In the genomic region with DNA sequence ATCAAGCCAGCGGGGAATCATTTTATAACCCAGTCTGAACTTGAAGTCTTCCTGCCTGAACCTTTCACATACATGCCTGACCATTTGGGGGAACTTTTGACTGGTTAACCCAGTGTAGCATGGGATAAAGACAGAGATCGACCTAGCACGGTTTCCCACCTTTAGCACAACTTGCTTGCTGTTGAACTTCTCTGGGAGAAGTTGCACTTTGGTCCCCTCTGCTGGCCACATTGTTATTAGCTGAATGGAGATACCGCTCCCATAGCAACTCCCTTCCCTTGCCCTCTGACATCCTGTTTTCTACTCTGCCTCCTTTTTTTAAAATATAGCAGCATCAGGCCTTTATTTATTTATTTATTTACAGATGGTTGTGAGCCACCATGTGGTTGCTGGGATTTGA, we compare ENCODE assay signal across 8 mouse cellular contexts. TPM values are rescaled to one million over a fixed set of nuclear protein-coding genes. Genes with fewer than 3 reads are reported as not detected.
DNase-seq lines count a peak whose midpoint lies in the region; ATAC-seq and TF ChIP-seq lines count a peak whose summit lies in the region.

No protein-coding gene starts in this region.

- TF ChIP-seq EP300 in heart, postnatal 0 days (IDR thresholded peaks at IDR 0.05; ENCODE audit: low read depth) = no peak

- 0 out of 2 replicates have a peak, but pooled peaks have one; percentile 30 for TF ChIP-seq CTCF in G1E (IDR thresholded peaks at IDR 0.05; ENCODE audit: low read depth, low read length)
- TF ChIP-seq CTCF in heart, postnatal 0 days (IDR thresholded peaks at IDR 0.05; ENCODE audit: low read depth) = peak; percentile 75

- no peak overlapping the region for H3K4me2 ChIP-seq in hindbrain, embryonic 16.5 days (ENCODE audit: low read length)
- H3K4me2 ChIP-seq in heart, postnatal 0 days (ENCODE audit: low read depth, low read length) = no peak overlapping the region

- no peaks in the 10 kb centered on the region for H3K36me3 ChIP-seq in hindbrain, embryonic 10.5 days
- H3K36me3 ChIP-seq in hindbrain, embryonic 16.5 days (ENCODE audit: control insufficient read depth, insufficient read depth, low read length) = no peaks in the 10 kb centered on the region
- no peaks in the 10 kb centered on the region for H3K36me3 ChIP-seq in G1E (replicated peaks)
- no peaks in the 10 kb centered on the region for H3K36me3 ChIP-seq in heart, postnatal 0 days (replicated peaks; ENCODE audit: control insufficient read depth, insufficient read depth, low read length)

- H3K9ac ChIP-seq in hindbrain, embryonic 16.5 days (ENCODE audit: low read depth, low read length) = no peak overlapping the region
- no peak overlapping the region for H3K9ac ChIP-seq in heart, postnatal 0 days (replicated peaks; ENCODE audit: low read depth, low read length)

- H3K9me3 ChIP-seq in hindbrain, embryonic 10.5 days = no peaks in the 10 kb centered on the region
- H3K9me3 ChIP-seq in hindbrain, embryonic 16.5 days (ENCODE audit: control insufficient read depth, low read length) = no peaks in the 10 kb centered on the region
- no peaks in the 10 kb centered on the region for H3K9me3 ChIP-seq in G1E (replicated peaks)
- no peaks in the 10 kb centered on the region for H3K9me3 ChIP-seq in heart, postnatal 0 days (replicated peaks; ENCODE audit: control insufficient read depth, low read length)

- H3K27me3 ChIP-seq in hindbrain, embryonic 10.5 days (ENCODE audit: insufficient read depth, poor library complexity, severe bottlenecking) = peaks cover 30% of the 10 kb centered on the region
- peaks cover 4% of the 10 kb centered on the region; the same call in 1 of the 2 replicates for H3K27me3 ChIP-seq in hindbrain, embryonic 16.5 days (replicated peaks; ENCODE audit: control insufficient read depth, insufficient read depth, low read length)
- H3K27me3 ChIP-seq in G1E (ENCODE audit: insufficient read depth, low read length) = peaks cover 50% of the 10 kb centered on the region
- peaks cover 10% of the 10 kb centered on the region; the same call in 1 of the 2 replicates for H3K27me3 ChIP-seq in heart, postnatal 0 days (ENCODE audit: control insufficient read depth, insufficient read depth, low read length)

- no peak for ATAC-seq in hindbrain, embryonic 16.5 days
- no peak for ATAC-seq in G1E (ENCODE audit: extremely low read depth, insufficient number of reproducible peaks, low FRiP score, poor library complexity, severe bottlenecking)
- ATAC-seq in heart, postnatal 0 days (ENCODE audit: insufficient read depth, low read depth) = no peak; the same call in 1 of the 2 replicates

- H3K4me3 ChIP-seq in hindbrain, embryonic 10.5 days = no peak overlapping the region
- no peak overlapping the region for H3K4me3 ChIP-seq in hindbrain, embryonic 16.5 days (ENCODE audit: low read length)
- H3K4me3 ChIP-seq in G1E (ENCODE audit: low read depth, low read length) = no peak overlapping the region
- no peak overlapping the region for H3K4me3 ChIP-seq in heart, postnatal 0 days (ENCODE audit: low read depth, low read length)

- H3K4me1 ChIP-seq in hindbrain, embryonic 10.5 days (replicated peaks) = peaks cover 14% of the 10 kb centered on the region
- peaks cover 3% of the 10 kb centered on the region for H3K4me1 ChIP-seq in hindbrain, embryonic 16.5 days (ENCODE audit: control insufficient read depth, insufficient read depth, low read depth, low read length)
- peaks cover 13% of the 10 kb centered on the region for H3K4me1 ChIP-seq in G1E (ENCODE audit: insufficient read depth, low read depth, low read length)
- H3K4me1 ChIP-seq in heart, postnatal 0 days (ENCODE audit: control insufficient read depth, insufficient read depth) = no peaks in the 10 kb centered on the region

- H3K27ac ChIP-seq in hindbrain, embryonic 10.5 days = no peak overlapping the region
- no peak overlapping the region for H3K27ac ChIP-seq in hindbrain, embryonic 16.5 days (ENCODE audit: low read depth, low read length)
- H3K27ac ChIP-seq in heart, postnatal 0 days (ENCODE audit: low read depth) = no peak overlapping the region

- DNase-seq in hindbrain, embryonic 10.5 days (ENCODE audit: low spot score) = peak; percentile 55
- peak; percentile 60 for DNase-seq in G1E (ENCODE audit: low spot score)
- DNase-seq in cerebellum, postnatal 4 days (ENCODE audit: low spot score in 2 of 2) = peak; percentile 36 to 58
- peak; percentile 55 for DNase-seq in heart, postnatal 0 days (ENCODE audit: low spot score)
- peak; percentile 24 to 47 for DNase-seq in layer of hippocampus, postnatal 36 days
- peak; percentile 32 to 60 for DNase-seq in monocyte, adult 2 months (ENCODE audit: low read depth in 1 of 2, low spot score in 2 of 2)
- DNase-seq in testis, postnatal 14 days (ENCODE audit: low spot score) = peak; percentile 38

- 28% methylated on average over 4 of the region's 4 CpGs for WGBS in hindbrain, embryonic 10.5 days
- 22% methylated on average over 4 of the region's 4 CpGs for WGBS in hindbrain, embryonic 16.5 days
- WGBS in heart, postnatal 0 days = 19% methylated on average over 4 of the region's 4 CpGs

RNA-seq across cellular contexts. Expression of gene Tm4sf5, which starts 1.3 kb away (rescaled TPM):
- polyA plus RNA-seq in hindbrain, embryonic 10.5 days (2016; fragmentation: Nextera tagmentation; extraction: Ambion mirVana) = 0.52 TPM in 1 of 2 replicates, not detected in the other
- 3.8 and 5.5 TPM in 2 replicates for polyA plus RNA-seq in hindbrain, embryonic 16.5 days (2015; fragmentation: Nextera tagmentation; extraction: Ambion mirVana)
- total RNA-seq in G1E (2014; fragmentation: Nextera tagmentation) (not detected in 2 replicates), G1E (2017) (not detected in 2 replicates)
- polyA plus RNA-seq in G1E (2012) = not detected in 2 replicates
- total RNA-seq in heart, postnatal 0 days (2014; rRNA removed; ENCODE audit: low replicate concordance) = 0.34 and 8.6 TPM in 2 replicates
- 7.6 and 7.8 TPM in 2 replicates for polyA plus RNA-seq in heart, postnatal 0 days (2015; fragmentation: Nextera tagmentation; extraction: Ambion mirVana)
- total RNA-seq in layer of hippocampus, postnatal 36 days (2021) = not detected

RNA-seq across cellular contexts. Expression of gene Vmo1, which starts 8.0 kb away (rescaled TPM):
- polyA plus RNA-seq in hindbrain, embryonic 10.5 days (2016; fragmentation: Nextera tagmentation; extraction: Ambion mirVana) = 0.34 TPM in 1 of 2 replicates, not detected in the other
- polyA plus RNA-seq in hindbrain, embryonic 16.5 days (2015; fragmentation: Nextera tagmentation; extraction: Ambion mirVana) = 0.34 TPM in 1 of 2 replicates, not detected in the other
- total RNA-seq in G1E (2014; fragmentation: Nextera tagmentation) (not detected in 2 replicates), G1E (2017) (not detected in 2 replicates)
- not detected in 2 replicates for polyA plus RNA-seq in G1E (2012)
- not detected in 2 replicates for total RNA-seq in heart, postnatal 0 days (2014; rRNA removed; ENCODE audit: low replicate concordance)
- 0.18 and 0.55 TPM in 2 replicates for polyA plus RNA-seq in heart, postnatal 0 days (2015; fragmentation: Nextera tagmentation; extraction: Ambion mirVana)
- not detected for total RNA-seq in layer of hippocampus, postnatal 36 days (2021)

RNA-seq across cellular contexts. Expression of gene Gltpd2, which starts 12.6 kb away (rescaled TPM):
- 0.35 and 0.47 TPM in 2 replicates for polyA plus RNA-seq in hindbrain, embryonic 10.5 days (2016; fragmentation: Nextera tagmentation; extraction: Ambion mirVana)
- polyA plus RNA-seq in hindbrain, embryonic 16.5 days (2015; fragmentation: Nextera tagmentation; extraction: Ambion mirVana) = 0.39 and 0.40 TPM in 2 replicates
- total RNA-seq in G1E (2014; fragmentation: Nextera tagmentation) (not detected in 2 replicates), G1E (2017) (not detected in 2 replicates)
- not detected in 2 replicates for polyA plus RNA-seq in G1E (2012)
- not detected in 2 replicates for total RNA-seq in heart, postnatal 0 days (2014; rRNA removed; ENCODE audit: low replicate concordance)
- 0.34 TPM in 1 of 2 replicates, not detected in the other for polyA plus RNA-seq in heart, postnatal 0 days (2015; fragmentation: Nextera tagmentation; extraction: Ambion mirVana)
- not detected for total RNA-seq in layer of hippocampus, postnatal 36 days (2021)

RNA-seq across cellular contexts. Expression of gene Psmb6, which starts 18.8 kb away (rescaled TPM):
- polyA plus RNA-seq in hindbrain, embryonic 10.5 days (2016; fragmentation: Nextera tagmentation; extraction: Ambion mirVana) = 1,108 and 1,160 TPM in 2 replicates
- polyA plus RNA-seq in hindbrain, embryonic 16.5 days (2015; fragmentation: Nextera tagmentation; extraction: Ambion mirVana) = 775 and 820 TPM in 2 replicates
- total RNA-seq in G1E (2014; fragmentation: Nextera tagmentation) (114 and 116 TPM in 2 replicates), G1E (2017) (212 and 295 TPM in 2 replicates)
- polyA plus RNA-seq in G1E (2012) = 153 and 181 TPM in 2 replicates
- total RNA-seq in heart, postnatal 0 days (2014; rRNA removed; ENCODE audit: low replicate concordance) = 474 and 521 TPM in 2 replicates
- polyA plus RNA-seq in heart, postnatal 0 days (2015; fragmentation: Nextera tagmentation; extraction: Ambion mirVana) = 640 and 644 TPM in 2 replicates
- 100 to 1,000 TPM; 174 to 193 TPM for total RNA-seq in layer of hippocampus, postnatal 36 days (2021)

RNA-seq across cellular contexts. Expression of gene Gm40193, which starts 26.4 kb away (rescaled TPM):
- polyA plus RNA-seq in hindbrain, embryonic 10.5 days (2016; fragmentation: Nextera tagmentation; extraction: Ambion mirVana) = not detected in 2 replicates
- not detected in 2 replicates for polyA plus RNA-seq in hindbrain, embryonic 16.5 days (2015; fragmentation: Nextera tagmentation; extraction: Ambion mirVana)
- not detected in 2 replicates for total RNA-seq in G1E (2014; fragmentation: Nextera tagmentation)
- not detected in 2 replicates for total RNA-seq in G1E (2017)
- polyA plus RNA-seq in G1E (2012) = not detected in 2 replicates
- total RNA-seq in heart, postnatal 0 days (2014; rRNA removed; ENCODE audit: low replicate concordance) = not detected in 2 replicates
- polyA plus RNA-seq in heart, postnatal 0 days (2015; fragmentation: Nextera tagmentation; extraction: Ambion mirVana) = not detected in 2 replicates
- not detected for total RNA-seq in layer of hippocampus, postnatal 36 days (2021)
